Mouse (Mus musculus): ENCODE data around the gene Gm7879.

Gm7879 gene

DNA sequence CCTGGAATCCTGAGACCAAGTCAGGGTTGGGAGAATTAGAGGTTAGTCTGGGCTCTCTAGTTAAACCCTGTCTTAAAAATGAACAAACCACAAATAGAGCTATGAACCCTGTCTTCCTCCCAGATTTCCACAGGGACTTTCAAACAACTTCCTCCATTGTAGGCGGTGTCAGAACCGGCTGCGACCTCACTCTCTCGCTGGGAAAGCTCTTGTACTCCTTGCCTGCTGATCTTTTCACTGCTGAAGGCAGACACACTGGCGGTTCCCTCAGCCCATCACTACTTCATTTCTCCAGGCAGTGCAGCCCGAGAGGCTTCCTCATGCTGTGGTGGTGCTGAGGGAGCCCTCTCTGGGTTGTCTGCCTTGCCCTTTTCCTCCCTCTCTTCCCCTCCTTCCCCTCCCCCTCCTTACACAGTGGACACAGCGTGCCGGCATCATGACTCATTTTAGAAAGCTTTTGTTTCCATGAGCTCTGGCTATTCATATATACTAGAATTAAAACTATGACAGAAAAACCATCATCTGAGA lies 35.9 kb downstream of the Gm7879 start:
- no peak for DNase-seq (ENCODE audit: low spot score)

DNA sequence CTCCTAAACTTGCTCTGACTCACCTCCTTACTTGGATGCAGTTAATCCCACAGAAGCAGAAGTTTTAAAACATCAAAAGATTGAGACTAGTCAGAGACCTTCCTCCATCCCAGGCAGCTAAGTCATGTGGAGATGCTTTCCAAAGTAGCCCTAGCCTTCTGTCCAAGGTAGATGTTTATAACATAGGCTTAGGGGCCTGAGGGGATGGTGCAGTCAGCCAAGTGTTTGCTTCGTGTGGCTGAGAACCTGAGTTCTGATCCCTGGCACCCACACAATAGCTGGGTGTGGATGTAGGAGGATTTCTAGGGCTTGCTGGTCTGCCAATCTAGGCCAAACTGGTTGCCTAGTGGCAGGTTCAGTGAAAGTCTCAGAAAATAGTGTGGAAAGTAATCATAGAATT lies 40.3 kb downstream of the Gm7879 start:
- DNase-seq (ENCODE audit: low spot score): no peak

DNA sequence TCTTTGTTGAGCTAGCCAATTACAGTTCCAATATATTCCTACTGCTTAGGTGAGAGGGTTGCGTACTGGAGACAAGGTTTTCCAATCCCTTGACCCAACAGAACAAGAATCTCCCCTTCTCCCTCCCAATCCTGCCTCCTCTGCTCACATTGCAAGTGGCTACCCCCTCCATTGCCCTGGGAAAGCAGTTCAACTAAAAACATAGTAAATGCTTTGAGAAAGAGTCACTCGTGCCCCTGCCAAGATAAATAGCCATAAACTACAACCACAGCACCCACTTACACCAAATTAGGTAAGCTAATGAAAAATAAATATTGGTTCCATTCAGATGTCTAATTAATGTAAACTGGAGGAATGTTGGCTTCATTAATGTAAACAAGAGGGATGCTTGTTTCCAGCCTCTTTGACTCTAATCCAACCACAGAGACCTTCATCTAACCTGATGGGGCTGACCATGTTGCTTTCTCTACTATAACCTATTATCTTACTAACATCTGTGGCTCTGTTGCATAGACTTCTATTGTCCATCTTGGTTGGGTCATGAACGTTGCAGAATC lies 47.0 kb downstream of the Gm7879 start:
- DNase-seq (ENCODE audit: low spot score): no peak

DNA sequence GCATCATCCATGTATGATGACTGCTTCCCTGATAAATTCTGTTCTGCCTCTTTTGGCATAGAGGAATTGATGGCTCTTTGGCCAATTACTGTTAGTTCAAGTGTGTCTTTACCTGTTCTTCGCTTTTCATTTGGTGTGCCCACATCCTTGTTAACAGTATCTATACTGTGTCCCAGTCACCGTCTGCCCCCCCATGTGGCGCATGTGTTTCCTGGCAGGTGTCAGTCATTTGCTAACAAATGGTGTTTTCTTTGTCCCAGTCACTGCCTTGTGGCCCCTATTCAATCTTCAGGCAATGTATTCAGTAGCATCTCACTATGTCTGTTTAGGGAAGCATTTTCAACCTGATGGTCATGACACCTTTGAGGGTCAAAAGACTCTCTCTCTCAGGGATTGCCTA lies 48.1 kb downstream of the Gm7879 start:
- no peak for DNase-seq (ENCODE audit: low spot score)

Data from layer of hippocampus, adult 9-10 months (tissue).